Mouse (Mus musculus): Measurements from ENCODE around the gene Chil1. TPM values are rescaled to one million over a fixed set of nuclear protein-coding genes. Genes with fewer than 3 reads are reported as not detected.

Gene Chil1
- total and polyA plus RNA-seq, 3 experiments: 1.7 to 6.7 (median 6.1) TPM

DNA sequence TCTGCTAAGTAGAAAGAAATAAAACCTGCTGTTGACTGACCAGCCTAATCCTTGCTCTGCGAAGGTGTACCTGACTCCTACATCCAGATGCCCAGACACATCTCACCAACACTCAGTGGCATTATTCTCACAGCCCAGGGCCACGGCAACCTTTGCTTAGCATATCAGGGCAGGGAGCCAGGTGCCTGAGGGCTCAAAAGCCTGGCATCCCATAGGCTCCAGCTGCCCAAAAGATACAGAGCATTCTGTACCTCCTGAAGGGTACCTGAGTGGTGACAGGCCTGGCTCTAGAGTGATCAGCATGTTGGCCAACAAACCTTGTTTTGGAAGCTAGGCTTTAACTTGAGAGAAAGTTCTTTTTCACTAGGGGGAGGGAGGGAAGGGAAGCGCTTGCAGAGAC, 49.3 kb downstream of the Chil1 start:
- Histone ChIP-seq H3K36me3 (replicated peaks in 1 of 2; ENCODE audit: control insufficient read depth in 1 of 2, insufficient read depth in 1 of 2, low read length in 1 of 2) (no peaks in the 10 kb centered on the region), H3K4me1 (ENCODE audit: control insufficient read depth in 1 of 2, insufficient read depth in 2 of 2) (peaks cover 12 to 43% of the 10 kb centered on the region in 2 experiments), H3K79me2 (replicated peaks; ENCODE audit: control insufficient read depth, extremely low read depth, insufficient read depth, poor library complexity, severe bottlenecking) (no peaks in the 10 kb centered on the region), H3K27ac (ENCODE audit: insufficient read depth, low read depth) (no peak overlapping the region), H3K9me3 (replicated peaks; ENCODE audit: low read length) (no peaks in the 10 kb centered on the region), H3K9ac (ENCODE audit: insufficient read depth, low read depth) (no peak overlapping the region), H3K4me3 (replicated peaks in 1 of 3; ENCODE audit: low read depth in 2 of 3, low read length in 2 of 3, poor library complexity in 1 of 3) (no peak overlapping the region), H3K27me3 (replicated peaks) (peaks cover 3% of the 10 kb centered on the region), H3K4me2 (ENCODE audit: insufficient read depth, low read depth, poor library complexity, severe bottlenecking) (no peak overlapping the region)
- in situ Hi-C loops (cut with MboI; ENCODE audit: low pct_ligation_motif_present, low pct_unique_long_range_greater_than_20kb, low sequenced_read_pairs) (loop anchor here (5.0 kb wide), 1 partner anchor 34 kb away; no protein-coding TSS in a partner anchor), dilution Hi-C loops (cut with MboI; ENCODE audit: extremely low pct_ligation_motif_present, extremely low pct_unique_long_range_greater_than_20kb, low sequenced_read_pairs) (no loop called here)
- no peak for DNase-seq (ENCODE audit: extremely low read depth)
- TF ChIP-seq CTCF (conservative IDR thresholded peaks at IDR 0.05 in 1 of 2, IDR thresholded peaks at IDR 0.05 in 1 of 2; ENCODE audit: low read depth in 2 of 2, low read length in 2 of 2) (no peak), ELF1 (IDR thresholded peaks at IDR 0.05; ENCODE audit: low read depth, low read length) (no peak), EP300 (IDR thresholded peaks at IDR 0.05; ENCODE audit: low read length) (no peak), USF2 (conservative IDR thresholded peaks at IDR 0.05; ENCODE audit: low read depth, low read length) (no peak), ZC3H11A (IDR thresholded peaks at IDR 0.05; ENCODE audit: low read depth, low read length) (no peak), MYC (IDR thresholded peaks at IDR 0.05; ENCODE audit: low read depth, low read length) (no peak), RAD21 (IDR thresholded peaks at IDR 0.05; ENCODE audit: low read depth, low read length) (no peak), ZNF384 (IDR thresholded peaks at IDR 0.05; ENCODE audit: low read depth, low read length) (no peak), BHLHE40 (IDR thresholded peaks at IDR 0.05; ENCODE audit: low read depth, low read length) (no peak), NRF1 (IDR thresholded peaks at IDR 0.05; ENCODE audit: low read depth, low read length) (no peak), JUN (IDR thresholded peaks at IDR 0.05; ENCODE audit: insufficient read depth, low read depth, low read length) (no peak), TCF12 (IDR thresholded peaks at IDR 0.05; ENCODE audit: low read depth, low read length) (no peak), E2F4 (IDR thresholded peaks at IDR 0.05; ENCODE audit: insufficient replicate concordance, low read depth, low read length) (no peak)

GRCm38 (mm10) chr1:134231681-134232080, 49.7 kb downstream of the Chil1 start:
- Histone ChIP-seq H3K36me3 (replicated peaks in 1 of 2; ENCODE audit: control insufficient read depth in 1 of 2, insufficient read depth in 1 of 2, low read length in 1 of 2) (no peaks in the 10 kb centered on the region), H3K9me3 (replicated peaks; ENCODE audit: low read length) (no peaks in the 10 kb centered on the region), H3K9ac (ENCODE audit: insufficient read depth, low read depth) (no peak overlapping the region), H3K27ac (ENCODE audit: insufficient read depth, low read depth) (no peak overlapping the region), H3K79me2 (replicated peaks; ENCODE audit: control insufficient read depth, extremely low read depth, insufficient read depth, poor library complexity, severe bottlenecking) (no peaks in the 10 kb centered on the region), H3K4me1 (ENCODE audit: control insufficient read depth in 1 of 2, insufficient read depth in 2 of 2) (peaks cover 12 to 47% of the 10 kb centered on the region in 2 experiments), H3K4me3 (replicated peaks in 1 of 3; ENCODE audit: low read depth in 2 of 3, low read length in 2 of 3, poor library complexity in 1 of 3) (no peak overlapping the region), H3K27me3 (replicated peaks) (peaks cover 3% of the 10 kb centered on the region), H3K4me2 (ENCODE audit: insufficient read depth, low read depth, poor library complexity, severe bottlenecking) (no peak overlapping the region)
- in situ Hi-C loops (cut with MboI; ENCODE audit: low pct_ligation_motif_present, low pct_unique_long_range_greater_than_20kb, low sequenced_read_pairs) (loop anchor here (5.0 kb wide), 1 partner anchor 34 kb away; no protein-coding TSS in a partner anchor), dilution Hi-C loops (cut with MboI; ENCODE audit: extremely low pct_ligation_motif_present, extremely low pct_unique_long_range_greater_than_20kb, low sequenced_read_pairs) (no loop called here)
- DNase-seq (ENCODE audit: extremely low read depth): no peak
- TF ChIP-seq NELFE (IDR thresholded peaks at IDR 0.05; ENCODE audit: low read depth, low read length) (no peak), USF2 (conservative IDR thresholded peaks at IDR 0.05; ENCODE audit: low read depth, low read length) (no peak), POLR2AphosphoS2 (IDR thresholded peaks at IDR 0.05; ENCODE audit: low read depth, low read length) (no peak), KAT2A (IDR thresholded peaks at IDR 0.05; ENCODE audit: insufficient replicate concordance, low read length) (no peak), TBP (conservative IDR thresholded peaks at IDR 0.05; ENCODE audit: low read depth, low read length) (no peak), NRF1 (IDR thresholded peaks at IDR 0.05; ENCODE audit: low read depth, low read length) (no peak), RAD21 (IDR thresholded peaks at IDR 0.05; ENCODE audit: low read depth, low read length) (no peak), GABPA (IDR thresholded peaks at IDR 0.05; ENCODE audit: insufficient replicate concordance, low read depth, low read length) (no peak), MXI1 (IDR thresholded peaks at IDR 0.05; ENCODE audit: low read depth, low read length) (no peak)
